Mouse (Mus musculus) bone marrow, adult 2 months (tissue): Measurements from ENCODE around the gene Akt2. TPM values are rescaled to one million over a fixed set of nuclear protein-coding genes. Genes with fewer than 3 reads are reported as not detected.
A peak's percentile ranks its signal among the peaks of the same experiment; 100 is the strongest.

Experiments used
- H3K27ac ChIP-seq: fragments of 200-500 bp; 2 replicates; pipeline ENCODE4 v1.5.1; 2012; ENCODE audit warnings: low read depth, mild to moderate bottlenecking, control low read depth, inconsistent platforms, low read length; ENCODE audit not compliant: control insufficient read depth, poor library complexity, insufficient read depth
- H3K4me1 ChIP-seq: fragments of 200-500 bp; 2 replicates; pipeline ENCODE4 v1.6.1; 2011; ENCODE audit warnings: low read length; ENCODE audit not compliant: control insufficient read depth, insufficient read depth
- H3K4me3 ChIP-seq: fragments of 200-500 bp; replicated peaks from 2 replicates; pipeline ENCODE3; 2011; ENCODE audit warnings: mild to moderate bottlenecking, low read depth, low read length, control low read depth; ENCODE audit not compliant: control insufficient read depth
- CTCF ChIP-seq: fragments of 200-500 bp; IDR thresholded peaks from 2 replicates; pipeline ENCODE4 v1.5.1; 2011; ENCODE audit warnings: low read length, control low read depth; ENCODE audit not compliant: control insufficient read depth, insufficient read depth
- POLR2A ChIP-seq: fragments of 200-500 bp; IDR thresholded peaks from 2 replicates; pipeline ENCODE4 v1.6.1; 2011; ENCODE audit warnings: low read depth, mild to moderate bottlenecking, control low read depth, low read length, borderline replicate concordance; ENCODE audit not compliant: control insufficient read depth
- WGBS: fragments of 180-500 bp; shearing (Covaris S2); methylation state at CpG from one replicate; pipeline ENCODE4 v1.1.7; 2018; 5-methylcytosine and 5-hydroxymethylcytosine counted together
- polyA plus RNA-seq: library from polyadenylated mRNA; stranded (reverse); fragments of >200 nt; gene quantifications from 2 replicates; pipeline ENCODE4 v1.2.4, GENCODE M21; 2011; ENCODE audit warnings: low replicate concordance; ENCODE audit not compliant: missing spikeins, insufficient read depth, insufficient read length

Gene Akt2
- polyA plus RNA-seq, 1 experiment = 71.2 TPM

DNA sequence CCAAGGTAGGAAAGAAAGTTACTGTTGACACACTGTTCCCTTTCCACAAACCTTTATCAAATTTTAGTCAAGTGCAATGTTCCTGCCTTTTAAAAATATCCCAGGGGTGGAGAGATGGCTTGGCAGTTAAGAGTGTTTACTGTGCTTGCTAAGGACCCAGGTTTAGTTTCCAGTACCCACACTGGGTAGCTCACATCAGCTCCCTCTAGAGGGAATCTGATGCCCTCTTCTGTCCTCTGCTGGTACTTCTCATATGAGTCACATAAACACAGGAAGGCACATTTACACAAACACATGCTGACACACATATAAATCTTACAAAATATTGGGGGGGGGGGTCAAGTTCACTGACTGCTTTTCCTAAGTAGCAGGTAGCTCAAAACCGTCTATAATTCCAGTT, 53.1 kb downstream of the Akt2 start:
- TF ChIP-seq CTCF (no peak), POLR2A (no peak)
- H3K4me1 ChIP-seq = no peaks in the 10 kb centered on the region; the same call in 1 of the 2 replicates
- 17% methylated on average over 1 of the region's 1 CpGs for WGBS

GRCm38 (mm10) chr7:27646516-27646915, 55.2 kb downstream of the Akt2 start:
- WGBS = 83% methylated on average over 7 of the region's 7 CpGs
- Histone ChIP-seq H3K4me3 (no peak overlapping the region), H3K4me1 (no peaks in the 10 kb centered on the region), H3K27ac (no peak overlapping the region)
- no peak for TF ChIP-seq CTCF
- TF ChIP-seq POLR2A = no peak

More for the DNA sequence above, 53.1 kb downstream of the Akt2 start:
- Histone ChIP-seq H3K27ac (no peak overlapping the region), H3K4me3 (no peak overlapping the region)

- no peak overlapping the region for H3K4me3 ChIP-seq
- no peak overlapping the region for H3K27ac ChIP-seq
- TF ChIP-seq CTCF (no peak), POLR2A (no peak)
- H3K4me1 ChIP-seq = no peaks in the 10 kb centered on the region; the same call in 1 of the 2 replicates
- WGBS = 84% methylated on average over 6 of the region's 6 CpGs
These were observed 56.1 kb downstream of the Akt2 start for GRCm38 (mm10) chr7:27647281-27648002.

GRCm38 (mm10) chr7:27649723-27650122, 58.4 kb downstream of the Akt2 start:
- TF ChIP-seq CTCF (no peak), POLR2A (no peak)
- Histone ChIP-seq H3K4me1 (no peaks in the 10 kb centered on the region; the same call in 1 of the 2 replicates), H3K4me3 (no peak overlapping the region), H3K27ac (no peak overlapping the region)
- WGBS = 83% methylated on average over 11 of the region's 11 CpGs

DNA sequence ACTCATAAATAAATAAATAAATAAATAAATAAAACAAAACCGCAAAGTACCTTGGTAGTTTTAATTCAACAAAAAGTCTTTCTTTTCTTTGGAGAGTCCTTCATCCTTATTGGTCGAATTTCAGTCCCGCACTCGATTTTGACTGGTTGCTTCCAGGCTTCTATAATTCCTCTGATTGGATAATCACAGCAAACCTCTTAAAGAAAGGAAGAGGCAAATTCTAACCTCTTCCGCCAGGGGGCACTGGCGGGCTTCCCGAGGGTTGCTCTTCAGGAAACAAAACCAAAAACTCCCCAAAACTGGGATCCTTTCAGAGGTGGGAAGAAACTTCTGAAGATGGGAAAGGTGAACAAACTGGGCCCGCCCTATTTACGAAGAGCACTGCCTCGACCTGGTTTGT, 59.6 kb downstream of the Akt2 start:
- 3% methylated on average over 10 of the region's 10 CpGs for WGBS
- TF ChIP-seq POLR2A (no peak), CTCF (peak; percentile 58; the same call in 1 of the 2 replicates)
- H3K4me1 ChIP-seq = no peaks in the 10 kb centered on the region; the same call in 1 of the 2 replicates
- no peak overlapping the region for H3K4me3 ChIP-seq
- no peak overlapping the region for H3K27ac ChIP-seq

DNA sequence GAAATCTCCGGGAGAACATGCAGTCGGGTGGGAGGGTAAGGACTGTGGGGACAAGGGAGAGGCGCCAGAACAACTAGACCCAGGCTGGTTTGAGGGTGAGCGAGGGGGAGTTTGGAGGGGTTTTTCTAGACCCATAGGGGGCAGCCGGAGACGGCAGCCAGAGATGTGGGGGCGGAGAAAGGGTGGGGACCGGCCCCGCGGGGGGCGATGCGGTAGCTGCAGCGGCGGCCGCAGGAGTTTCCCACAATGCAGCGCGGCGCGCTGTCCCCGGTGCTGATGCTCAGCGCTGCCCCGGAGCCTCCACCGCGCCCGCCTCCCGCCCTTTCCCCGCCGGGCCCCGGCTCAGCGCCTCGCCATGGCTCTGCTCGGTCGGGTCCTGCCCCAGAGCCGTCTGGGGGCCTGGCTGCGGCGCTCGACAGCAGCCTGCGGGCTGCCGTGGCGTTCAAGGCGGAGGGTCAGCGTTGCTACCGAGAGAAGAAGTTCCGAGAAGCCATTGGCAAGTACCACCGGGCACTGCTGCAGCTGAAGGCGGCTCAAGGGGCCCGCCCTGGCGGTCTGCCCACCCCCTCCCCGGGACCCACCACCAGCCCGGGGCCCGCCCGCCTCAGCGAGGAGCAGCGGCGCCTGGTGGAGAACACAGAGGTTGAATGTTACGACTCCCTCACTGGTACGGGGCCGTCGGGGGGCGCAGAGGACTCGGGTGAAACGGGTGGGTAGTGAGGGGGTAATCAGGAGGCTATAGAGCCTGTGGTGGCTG, 62.5 kb downstream of the Akt2 start, which contains the start of gene Ttc9b:
TSS of gene Ttc9b (plus strand) at position 235 of the 757 bp plus-strand sequence.
- 3% methylated on average over 60 of the region's 62 CpGs for WGBS
- H3K4me1 ChIP-seq = no peaks in the 10 kb centered on the region; the same call in 1 of the 2 replicates
- no peak within 1 kb of the TSS for H3K27ac ChIP-seq
- TF ChIP-seq POLR2A (no peak), CTCF (no peak)
- H3K4me3 ChIP-seq = no peak within 1 kb of the TSS

- H3K4me3 ChIP-seq = no peak overlapping the region
- no peak overlapping the region for H3K27ac ChIP-seq
- WGBS = 59% methylated on average over 20 of the region's 20 CpGs
- no peaks in the 10 kb centered on the region; the same call in 1 of the 2 replicates for H3K4me1 ChIP-seq
- TF ChIP-seq POLR2A = no peak
- TF ChIP-seq CTCF = peak; percentile 46
These were observed 63.4 kb downstream of the Akt2 start for GRCm38 (mm10) chr7:27654607-27655276.

DNA sequence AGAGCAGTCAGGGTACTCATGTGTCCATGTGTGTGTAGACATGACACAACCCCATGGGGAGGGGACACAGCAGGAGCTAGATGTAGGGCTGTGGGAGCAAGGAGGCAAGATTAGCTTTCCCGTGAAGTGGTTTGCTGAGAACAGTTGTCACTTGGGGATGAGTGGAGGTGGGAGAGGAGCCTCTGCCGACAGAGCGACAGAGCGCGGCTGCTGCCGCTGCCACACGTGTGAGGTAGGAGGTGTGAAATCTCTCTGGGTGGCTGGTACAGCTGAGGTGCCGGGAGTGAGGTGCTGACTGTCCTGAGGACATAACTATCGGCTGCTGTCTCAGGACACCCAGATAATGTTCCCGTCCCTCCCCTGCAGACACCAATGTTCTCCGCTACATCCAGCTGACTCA, 64.2 kb downstream of the Akt2 start:
- WGBS = 48% methylated on average over 11 of the region's 11 CpGs

More for the DNA sequence above, 64.2 kb downstream of the Akt2 start:
- no peaks in the 10 kb centered on the region; the same call in 1 of the 2 replicates for H3K4me1 ChIP-seq
- no peak overlapping the region for H3K4me3 ChIP-seq
- TF ChIP-seq POLR2A = no peak
- TF ChIP-seq CTCF = no peak
- H3K27ac ChIP-seq = no peak overlapping the region
